Mouse (Mus musculus) gastrocnemius, postnatal 14 days (tissue): ENCODE results near the gene Mrpl36. TPM values are rescaled to one million over a fixed set of nuclear protein-coding genes. Genes with fewer than 3 reads are reported as not detected.

Source experiments
- DNase-seq: peaks from one replicate; pipeline ENCODE4 v3.0.0; 2021; ENCODE audit warnings: mixed read lengths
- intact Hi-C: fragments of 180-260 bp; cut with DNase I; formaldehyde crosslinking; loops from one replicate; pipeline ENCODE4 v1.15.1; 2025; ENCODE audit warnings: low total_unique reads
- long read RNA-seq, 2 experiments: library from polyadenylated mRNA; stranded (forward); transcript quantifications; one replicate each; pipeline ENCODE4 v2.0.0; 2021
- total RNA-seq, 2 experiments: library from RNA; stranded (reverse); gene quantifications; 2 replicates each; pipeline ENCODE4 v1.2.3; 2021

The Mrpl36 gene
- 10 to 100 TPM; 36.1 to 43.7 TPM for total RNA-seq
- long read RNA-seq, experiment 1, transcript Mrpl36-201 (2 exons, 923 nt) = major isoform, 37 of 43 reads
- long read RNA-seq, experiment 1, partial matches to known transcripts = 4 of 43 reads
- long read RNA-seq, experiment 1, other reads (novel, unspliced or antisense) = 1 of 43 reads
- long read RNA-seq, experiment 2, transcript Mrpl36-201 (2 exons, 923 nt) = major isoform, 49 of 50 reads
- long read RNA-seq, experiment 2, partial matches to known transcripts = 0 of 50 reads
- long read RNA-seq, experiment 2, other reads (novel, unspliced or antisense) = 1 of 50 reads

- DNase-seq = peak; percentile 91
- intact Hi-C loops = no loop called here
Measured at GRCm38 (mm10) chr13:73327827-73328698, at the start of gene Mrpl36, which contains the start of gene Ndufs6. TSS of gene Mrpl36 (plus strand) at chr13:73328513. TSS of gene Ndufs6 (minus strand) at chr13:73328542.

GRCm38 (mm10) chr13:73279196-73279595 is 49.1 kb upstream of the Mrpl36 start:
- DNase-seq = no peak
- intact Hi-C loops = no loop called here

GRCm38 (mm10) chr13:73282407-73282806 is 45.9 kb upstream of the Mrpl36 start:
- intact Hi-C loops = no loop called here
- DNase-seq = no peak

GRCm38 (mm10) chr13:73283534-73283933 is 44.8 kb upstream of the Mrpl36 start:
- intact Hi-C loops = no loop called here

GRCm38 (mm10) chr13:73290206-73290605 is 38.1 kb upstream of the Mrpl36 start:
- intact Hi-C loops = no loop called here
- no peak for DNase-seq

More at GRCm38 (mm10) chr13:73283534-73283933, 44.8 kb upstream of the Mrpl36 start:
- DNase-seq = no peak

- intact Hi-C loops = no loop called here
Measured at GRCm38 (mm10) chr13:73291102-73291501, 37.2 kb upstream of the Mrpl36 start.

GRCm38 (mm10) chr13:73298717-73299116 is 29.6 kb upstream of the Mrpl36 start:
- no peak for DNase-seq
- intact Hi-C loops = no loop called here

More at GRCm38 (mm10) chr13:73291102-73291501, 37.2 kb upstream of the Mrpl36 start:
- no peak for DNase-seq

- DNase-seq = no peak
- intact Hi-C loops = no loop called here
Measured at GRCm38 (mm10) chr13:73299322-73299721, 29.0 kb upstream of the Mrpl36 start.

GRCm38 (mm10) chr13:73304729-73305128 is 23.6 kb upstream of the Mrpl36 start:
- intact Hi-C loops = no loop called here
- DNase-seq = no peak

GRCm38 (mm10) chr13:73305398-73306084 is 22.8 kb upstream of the Mrpl36 start:
- intact Hi-C loops = no loop called here
- no peak for DNase-seq

- intact Hi-C loops = no loop called here
- no peak for DNase-seq
Measured at GRCm38 (mm10) chr13:73306085-73306410, 22.3 kb upstream of the Mrpl36 start.

GRCm38 (mm10) chr13:73306430-73306829 is 21.9 kb upstream of the Mrpl36 start:
- intact Hi-C loops = no loop called here
- no peak for DNase-seq

GRCm38 (mm10) chr13:73310183-73310929 is 18.0 kb upstream of the Mrpl36 start:
- intact Hi-C loops = no loop called here
- peak; percentile 36 for DNase-seq

GRCm38 (mm10) chr13:73320048-73320447 is 8.3 kb upstream of the Mrpl36 start:
- intact Hi-C loops = no loop called here
- no peak for DNase-seq

- intact Hi-C loops = no loop called here
- no peak for DNase-seq
Measured at GRCm38 (mm10) chr13:73322626-73323025, 5.7 kb upstream of the Mrpl36 start.

- no peak for DNase-seq
- intact Hi-C loops = no loop called here
Measured at GRCm38 (mm10) chr13:73323406-73323805, 4.9 kb upstream of the Mrpl36 start.

- intact Hi-C loops = no loop called here
Measured at GRCm38 (mm10) chr13:73330844-73331501, 2.7 kb downstream of the Mrpl36 start.

GRCm38 (mm10) chr13:73331736-73332135 is 3.4 kb downstream of the Mrpl36 start:
- intact Hi-C loops = no loop called here
- DNase-seq = no peak

More at GRCm38 (mm10) chr13:73330844-73331501, 2.7 kb downstream of the Mrpl36 start:
- DNase-seq = peak; percentile 87

- no peak for DNase-seq
- intact Hi-C loops = no loop called here
Measured at GRCm38 (mm10) chr13:73336753-73337152, 8.4 kb downstream of the Mrpl36 start.
